Mouse (Mus musculus): ENCODE data around the gene Btf3l4.

Btf3l4 gene

DNA sequence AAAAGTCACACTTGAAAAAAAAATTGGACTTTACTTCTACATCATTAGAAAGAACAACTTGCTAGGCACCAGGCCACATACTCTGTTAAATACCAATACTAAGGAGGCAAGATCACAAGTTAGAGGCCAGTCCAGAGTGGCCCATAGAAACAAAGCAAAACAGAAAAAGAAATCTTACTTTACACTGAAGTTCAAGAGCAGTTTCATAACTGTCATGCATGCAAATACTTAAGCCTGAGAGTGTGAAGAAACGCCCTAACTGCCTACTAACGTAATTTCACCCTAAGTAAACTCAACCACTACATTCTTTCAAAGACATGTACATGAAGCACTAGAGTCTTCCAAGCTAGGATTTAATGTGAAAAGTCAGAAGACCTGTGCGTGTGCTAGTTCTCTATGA is 7.7 kb downstream of the Btf3l4 start:
- no peak for DNase-seq (ENCODE audit: low spot score)

- DNase-seq (ENCODE audit: low spot score), result no peak
Observed at GRCm38 (mm10) chr4:108811550-108811949, 21.9 kb downstream of the Btf3l4 start.

- no peak for DNase-seq (ENCODE audit: low spot score)
Observed at GRCm38 (mm10) chr4:108811142-108811541, 22.3 kb downstream of the Btf3l4 start.

- no peak for DNase-seq (ENCODE audit: low spot score)
Observed at GRCm38 (mm10) chr4:108803535-108803934, 29.9 kb downstream of the Btf3l4 start.

DNA sequence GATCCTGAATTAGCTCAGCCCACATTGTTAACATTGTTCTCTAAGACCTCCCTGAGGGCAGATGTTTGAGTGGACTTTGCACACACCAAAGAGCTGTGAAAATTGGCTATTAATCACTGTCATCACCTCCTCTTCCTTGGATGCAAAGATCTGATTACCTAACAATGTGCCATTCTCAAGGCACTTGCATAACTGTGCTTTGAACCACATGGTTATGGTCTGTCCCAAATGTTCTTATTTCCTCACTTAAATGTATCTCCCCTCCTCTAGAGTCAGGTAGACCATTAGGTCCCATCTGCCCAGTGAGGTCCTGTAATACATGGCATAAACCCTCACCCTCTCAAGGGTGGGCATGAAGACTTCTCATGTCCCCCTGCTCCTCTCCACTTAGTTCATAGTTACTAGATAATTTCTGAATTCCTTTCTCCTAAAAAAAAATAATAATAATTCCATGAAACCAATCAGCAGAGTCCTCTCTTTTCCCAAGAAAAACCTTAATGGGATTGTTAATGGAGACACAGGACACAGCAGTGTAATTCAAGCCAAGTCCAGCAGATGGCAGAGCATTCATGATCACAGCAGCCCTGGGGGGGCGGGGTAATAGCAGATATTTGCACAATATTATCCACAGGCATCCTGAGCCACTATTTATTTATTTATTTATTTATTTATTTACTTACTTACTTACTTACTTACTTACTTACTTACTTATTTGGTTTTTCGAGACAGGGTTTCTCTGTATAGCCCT is 35.2 kb downstream of the Btf3l4 start:
- peak; percentile 48 for DNase-seq (ENCODE audit: low spot score)

- no peak for DNase-seq (ENCODE audit: low spot score)
Observed at GRCm38 (mm10) chr4:108796701-108797100, 36.7 kb downstream of the Btf3l4 start.

DNA sequence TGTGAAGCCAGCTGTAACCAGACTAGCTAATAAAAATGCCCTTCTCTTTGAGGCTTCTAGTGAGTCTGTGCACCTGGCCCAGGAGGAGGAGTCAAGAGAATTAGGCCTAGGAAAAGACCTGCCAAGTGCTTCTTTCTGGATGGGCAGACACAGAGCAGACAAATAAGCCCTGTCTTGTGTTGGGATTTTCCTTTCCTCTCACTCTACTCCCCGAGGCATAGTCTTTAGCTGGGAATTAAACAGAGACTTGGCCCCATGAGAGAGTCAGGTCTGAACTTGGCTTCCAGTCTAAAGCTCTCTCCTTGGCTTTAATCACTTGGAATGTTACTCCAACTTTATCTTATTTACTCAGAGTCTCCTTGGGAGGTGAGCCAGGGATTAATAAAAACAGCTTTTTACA is 39.5 kb downstream of the Btf3l4 start:
- no peak for DNase-seq (ENCODE audit: low spot score)

GRCm38 (mm10) chr4:108790507-108790906 is 42.9 kb downstream of the Btf3l4 start:
- no peak for DNase-seq (ENCODE audit: low spot score)

GRCm38 (mm10) chr4:108789258-108789936 is 44.0 kb downstream of the Btf3l4 start:
- no peak for DNase-seq (ENCODE audit: low spot score)

DNA sequence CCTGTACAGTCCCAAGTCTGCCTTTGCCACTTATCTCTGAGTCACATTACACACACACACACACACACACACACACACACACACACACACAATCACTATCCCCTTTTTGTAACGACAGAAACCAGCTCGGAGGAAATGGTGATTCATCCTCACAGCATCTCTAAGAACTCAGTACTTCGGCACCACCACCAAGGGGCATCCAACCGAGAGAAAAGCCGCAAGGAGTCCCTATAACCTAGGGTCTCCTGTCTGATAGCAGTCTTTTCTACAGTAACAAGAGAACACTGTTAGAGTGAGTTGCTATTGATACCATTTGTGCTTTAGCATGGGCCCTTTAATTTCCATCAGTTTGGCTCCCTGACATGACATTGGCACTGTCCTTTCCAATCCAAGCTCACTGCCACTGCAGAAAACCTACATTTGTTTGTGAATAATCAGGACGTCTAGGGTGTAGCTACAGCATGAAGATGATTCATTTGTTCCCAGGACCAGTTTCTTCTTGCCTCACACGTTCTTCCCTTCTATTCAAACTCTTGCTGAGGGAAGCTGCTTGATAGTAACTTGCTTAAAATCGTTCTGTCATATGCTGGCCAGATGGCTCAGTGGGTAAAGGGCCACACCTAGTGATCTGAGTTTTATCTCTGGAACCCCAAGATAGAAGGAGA is 50.9 kb downstream of the Btf3l4 start:
- DNase-seq (ENCODE audit: low spot score), result peak; percentile 17

GRCm38 (mm10) chr4:108781596-108781995 is 51.8 kb downstream of the Btf3l4 start:
- DNase-seq (ENCODE audit: low spot score), result peak; percentile 5

- no peak for DNase-seq (ENCODE audit: low spot score)
Observed at GRCm38 (mm10) chr4:108780864-108781205, 52.6 kb downstream of the Btf3l4 start.

DNA sequence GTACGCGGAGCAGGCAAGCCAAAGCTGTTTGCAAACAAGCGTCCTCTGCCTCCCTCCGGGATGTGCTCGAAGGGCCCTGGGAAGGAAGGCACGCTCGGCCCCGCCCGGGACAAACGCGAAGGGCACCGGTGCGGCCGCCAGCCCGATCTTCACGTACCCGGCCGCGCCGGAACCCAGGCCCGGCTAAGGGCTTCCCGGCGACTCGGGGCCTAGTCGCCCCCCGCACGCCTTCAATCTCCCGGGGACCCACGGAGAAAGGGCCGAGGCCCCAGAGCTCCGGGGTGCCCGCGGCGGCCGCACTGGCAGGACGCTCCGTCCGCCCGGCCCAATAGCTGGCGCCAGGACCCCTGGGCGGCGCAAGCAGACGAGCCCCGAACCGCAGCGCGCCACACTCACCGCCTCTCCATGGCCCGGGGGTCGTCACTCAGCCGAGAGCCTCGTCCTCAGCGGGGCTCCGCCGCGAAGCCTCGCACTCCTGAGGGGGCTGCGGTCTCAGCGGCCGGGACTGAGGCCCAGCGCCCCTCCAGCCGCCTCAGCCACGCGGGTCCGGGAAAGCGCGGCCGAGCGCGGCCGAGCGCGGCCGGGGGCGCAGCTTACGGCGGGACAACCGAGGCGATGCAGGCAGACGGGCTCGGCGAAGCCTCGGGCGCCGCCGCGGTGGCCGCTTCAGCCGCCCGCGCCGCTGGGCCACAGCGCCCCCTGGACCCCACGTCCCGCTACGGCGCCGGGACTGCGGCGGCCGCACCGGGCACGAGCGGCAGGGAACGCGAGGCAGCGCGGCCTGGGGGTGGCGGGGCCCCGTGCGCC is 53.2 kb downstream of the Btf3l4 start, which contains the start of gene Zfyve9:
Gene Zfyve9 (minus strand): TSS at position 742 of the 807 bp plus-strand sequence.
- peak; percentile 73 for DNase-seq (ENCODE audit: low spot score)

GRCm38 (mm10) chr4:108779763-108780056 is 53.7 kb downstream of the Btf3l4 start:
- DNase-seq (ENCODE audit: low spot score), result peak; percentile 58

DNA sequence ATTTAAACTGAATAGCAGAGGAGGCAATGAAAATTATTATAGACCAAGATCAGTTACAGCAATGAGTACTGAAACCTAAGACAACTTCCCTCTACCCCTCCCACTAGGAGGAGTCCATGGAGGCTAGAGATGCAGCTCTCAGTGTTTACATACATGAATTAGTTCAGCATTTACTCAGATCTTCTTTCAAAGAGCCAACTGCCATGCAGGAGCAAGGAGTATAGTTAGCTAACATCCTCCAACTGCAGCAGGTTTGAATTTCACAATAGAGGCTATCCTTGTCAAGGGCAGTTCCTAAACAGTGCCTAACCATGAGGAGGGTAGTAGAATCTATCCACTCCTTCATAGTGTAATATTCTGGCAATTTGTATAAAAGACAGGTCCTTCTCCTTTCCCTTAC is 64.9 kb downstream of the Btf3l4 start:
- no peak for DNase-seq (ENCODE audit: low spot score)
